Mouse (Mus musculus) E14TG2a.4 (cell line): ENCODE results near the gene Cflar.

ENCODE experiments used
- CTCF ChIP-seq: conservative IDR thresholded peaks from 2 replicates; pipeline ENCODE4 v1.5.1; 2014; ENCODE audit warnings: low read length
- NANOG ChIP-seq: IDR thresholded peaks from 2 replicates; pipeline ENCODE4 v1.6.1; 2014; ENCODE audit warnings: borderline replicate concordance, low read length, mixed read lengths
- POU5F1 ChIP-seq: IDR thresholded peaks from 2 replicates; pipeline ENCODE4 v1.6.1; 2014; ENCODE audit warnings: low read length, borderline replicate concordance

DNA sequence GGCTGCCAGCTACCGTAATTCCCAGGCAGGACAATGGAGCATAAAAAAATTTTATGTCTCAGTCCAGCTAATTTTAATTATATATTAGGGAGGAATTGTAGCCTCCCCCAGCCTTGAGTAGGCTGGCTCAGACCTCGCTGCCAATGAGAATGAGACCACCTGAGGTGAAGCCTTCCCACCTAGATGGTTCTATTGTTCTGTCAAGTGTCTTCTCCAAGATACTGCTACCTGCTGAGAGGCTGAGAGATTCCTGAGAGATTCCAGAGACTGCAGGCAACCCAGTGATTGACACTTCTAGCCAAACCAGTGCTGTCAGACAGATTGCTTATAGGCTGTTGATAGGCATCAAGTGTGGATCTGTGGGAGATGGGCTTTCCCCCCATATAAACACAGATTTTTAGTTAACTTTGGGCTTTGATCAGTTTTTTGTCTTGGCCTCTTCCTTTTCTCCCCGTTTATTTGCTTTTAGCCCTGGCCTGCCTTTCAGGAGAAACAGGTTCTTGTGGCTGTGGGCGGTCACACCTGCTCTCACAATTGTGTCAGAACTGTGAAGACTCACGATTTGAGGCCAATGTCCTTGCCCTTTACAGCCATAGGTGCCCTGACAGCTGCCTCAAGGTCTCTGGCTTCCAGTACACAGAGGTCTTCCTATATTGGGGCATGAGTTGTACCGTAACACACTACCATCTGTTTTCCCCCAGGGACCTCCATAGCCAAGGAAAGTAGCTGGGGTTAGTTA lies 21.1 kb upstream of the Cflar start:
- TF ChIP-seq CTCF (no peak), NANOG (peak; percentile 54; the same call in 1 of the 2 replicates), POU5F1 (no peak)
